Mouse (Mus musculus): ENCODE results near the gene P4htm. TPM values are rescaled to one million over a fixed set of nuclear protein-coding genes. Genes with fewer than 3 reads are reported as not detected.
A peak's percentile ranks its signal among the peaks of the same experiment; 100 is the strongest.

Gene P4htm
- total and polyA plus RNA-seq, 2 experiments from 2014 or later: 17.7 to 18.7 TPM

DNA sequence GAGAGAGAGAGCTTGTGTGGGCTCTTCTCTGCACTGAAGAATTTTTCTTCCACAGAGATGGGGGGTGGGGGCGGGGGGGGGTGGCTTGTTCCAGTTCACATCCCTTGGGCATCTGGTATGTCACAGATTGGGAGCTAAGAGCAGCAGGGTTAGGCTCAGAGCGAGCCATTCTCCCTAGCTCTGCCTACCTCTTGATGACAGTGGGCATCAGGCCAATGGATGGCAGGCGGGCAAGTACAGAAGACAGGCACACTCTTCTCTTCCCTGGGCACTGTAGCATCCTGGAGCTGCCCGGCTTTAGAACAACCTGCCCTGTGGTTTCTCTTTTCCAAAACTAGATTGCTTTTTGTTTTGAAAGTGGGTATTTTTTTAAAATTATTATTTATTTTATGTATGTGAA lies 6.0 kb downstream of the P4htm start:
- no peak overlapping the region for H3K27ac ChIP-seq (ENCODE audit: low read depth)
- no peaks in the 10 kb centered on the region for H3K9me3 ChIP-seq (replicated peaks; ENCODE audit: control insufficient read depth, low read length)
- no peaks in the 10 kb centered on the region for H3K27me3 ChIP-seq (ENCODE audit: control insufficient read depth, insufficient read depth, low read length)
- ATAC-seq (ENCODE audit: insufficient read depth, low read depth) (no peak), DNase-seq (ENCODE audit: low spot score) (no peak)
- 0 out of 2 replicates have a peak, but pooled peaks cover 3% of the 10 kb centered on the region for H3K36me3 ChIP-seq (replicated peaks; ENCODE audit: control insufficient read depth, insufficient read depth, low read length)
- WGBS: 72% methylated on average over 4 of the region's 4 CpGs
- no peak overlapping the region for H3K4me2 ChIP-seq (ENCODE audit: low read depth, low read length)
- H3K4me3 ChIP-seq (ENCODE audit: low read depth, low read length): no peak overlapping the region
- no peak for TF ChIP-seq CTCF (IDR thresholded peaks at IDR 0.05; ENCODE audit: low read depth)
- TF ChIP-seq EP300 (IDR thresholded peaks at IDR 0.05; ENCODE audit: low read depth): no peak
- H3K9ac ChIP-seq (replicated peaks; ENCODE audit: low read depth, low read length): no peak overlapping the region
- H3K4me1 ChIP-seq (ENCODE audit: control insufficient read depth, insufficient read depth): peaks cover 32% of the 10 kb centered on the region

DNA sequence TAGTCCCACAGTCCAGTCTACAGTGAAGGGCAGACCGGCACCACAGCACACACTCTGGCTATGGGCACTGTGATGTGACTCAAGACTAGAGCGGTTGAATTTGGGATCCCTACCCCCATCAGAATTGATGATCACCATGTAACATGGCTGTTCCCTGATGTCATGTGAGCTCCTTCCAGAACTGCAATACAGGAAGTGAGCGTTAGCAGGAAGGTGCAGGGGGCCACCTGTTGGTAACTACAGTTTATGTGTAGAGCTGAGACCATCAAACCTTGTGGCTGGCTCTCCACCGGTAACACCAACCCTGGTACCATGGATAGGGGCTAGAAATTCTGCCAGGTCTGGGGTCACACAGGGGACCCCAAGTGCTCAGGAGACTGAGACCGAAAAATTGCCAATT lies 8.2 kb downstream of the P4htm start:
- H3K4me2 ChIP-seq (ENCODE audit: low read depth, low read length): no peak overlapping the region
- DNase-seq (ENCODE audit: low spot score) (no peak), ATAC-seq (ENCODE audit: insufficient read depth, low read depth) (no peak)
- TF ChIP-seq EP300 (IDR thresholded peaks at IDR 0.05; ENCODE audit: low read depth) (no peak), CTCF (IDR thresholded peaks at IDR 0.05; ENCODE audit: low read depth) (peak; percentile 34)
- no peak overlapping the region for H3K27ac ChIP-seq (ENCODE audit: low read depth)
- WGBS: 75% methylated on average over 5 of the region's 5 CpGs
- H3K4me3 ChIP-seq (ENCODE audit: low read depth, low read length): no peak overlapping the region
- H3K36me3 ChIP-seq (replicated peaks; ENCODE audit: control insufficient read depth, insufficient read depth, low read length): 0 out of 2 replicates have a peak, but pooled peaks cover 3% of the 10 kb centered on the region
- no peaks in the 10 kb centered on the region for H3K9me3 ChIP-seq (replicated peaks; ENCODE audit: control insufficient read depth, low read length)
- H3K9ac ChIP-seq (replicated peaks; ENCODE audit: low read depth, low read length): no peak overlapping the region
- no peaks in the 10 kb centered on the region for H3K27me3 ChIP-seq (ENCODE audit: control insufficient read depth, insufficient read depth, low read length)
- peaks cover 26% of the 10 kb centered on the region for H3K4me1 ChIP-seq (ENCODE audit: control insufficient read depth, insufficient read depth)

DNA sequence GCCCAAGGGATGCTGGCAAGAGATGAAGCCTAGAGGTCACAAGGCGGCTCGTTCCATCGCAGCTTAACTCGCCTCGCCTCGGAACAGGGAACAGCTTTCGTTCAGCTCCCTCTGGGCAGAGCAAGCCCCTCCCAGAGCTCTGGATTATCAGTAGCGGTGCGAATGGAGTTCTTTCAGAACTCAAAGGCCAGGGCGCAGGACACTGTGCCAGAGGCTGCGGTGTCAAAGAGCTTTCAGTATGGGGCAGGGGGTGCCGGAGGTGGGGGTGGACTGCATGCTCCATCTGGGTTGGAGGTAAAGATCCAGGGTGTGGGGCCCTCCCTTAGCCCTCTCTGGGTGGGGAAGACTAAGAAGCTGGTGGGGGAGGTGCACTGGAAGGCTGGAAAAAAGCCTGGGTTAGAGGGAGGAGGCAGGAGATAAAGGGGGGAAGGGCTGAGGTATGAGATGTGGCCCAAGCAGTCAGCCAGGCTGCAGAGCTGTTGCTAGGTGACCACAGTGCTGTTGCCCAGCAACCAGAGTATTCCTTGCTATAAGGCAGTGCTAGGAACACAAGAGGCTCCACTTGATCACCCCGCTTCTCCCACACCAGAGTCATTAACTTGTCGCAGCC lies 9.8 kb downstream of the P4htm start:
- peak overlapping the region; percentile 36 for H3K4me3 ChIP-seq (ENCODE audit: low read depth, low read length)
- H3K4me2 ChIP-seq (ENCODE audit: low read depth, low read length): peak overlapping the region; percentile 59
- DNase-seq (ENCODE audit: low spot score) (peak; percentile 94), ATAC-seq (ENCODE audit: insufficient read depth, low read depth) (peak; percentile 95)
- H3K27ac ChIP-seq (ENCODE audit: low read depth): peak overlapping the region; percentile 88
- peaks cover 31% of the 10 kb centered on the region for H3K4me1 ChIP-seq (ENCODE audit: control insufficient read depth, insufficient read depth)
- no peaks in the 10 kb centered on the region for H3K9me3 ChIP-seq (replicated peaks; ENCODE audit: control insufficient read depth, low read length)
- H3K27me3 ChIP-seq (ENCODE audit: control insufficient read depth, insufficient read depth, low read length): no peaks in the 10 kb centered on the region
- no peak for TF ChIP-seq CTCF (IDR thresholded peaks at IDR 0.05; ENCODE audit: low read depth)
- no peak for TF ChIP-seq EP300 (IDR thresholded peaks at IDR 0.05; ENCODE audit: low read depth)
- WGBS: 6% methylated on average over 14 of the region's 14 CpGs
- peak overlapping the region; percentile 47; the same call in 1 of the 2 replicates for H3K9ac ChIP-seq (replicated peaks; ENCODE audit: low read depth, low read length)
- no peaks in the 10 kb centered on the region for H3K36me3 ChIP-seq (replicated peaks; ENCODE audit: control insufficient read depth, insufficient read depth, low read length)

DNA sequence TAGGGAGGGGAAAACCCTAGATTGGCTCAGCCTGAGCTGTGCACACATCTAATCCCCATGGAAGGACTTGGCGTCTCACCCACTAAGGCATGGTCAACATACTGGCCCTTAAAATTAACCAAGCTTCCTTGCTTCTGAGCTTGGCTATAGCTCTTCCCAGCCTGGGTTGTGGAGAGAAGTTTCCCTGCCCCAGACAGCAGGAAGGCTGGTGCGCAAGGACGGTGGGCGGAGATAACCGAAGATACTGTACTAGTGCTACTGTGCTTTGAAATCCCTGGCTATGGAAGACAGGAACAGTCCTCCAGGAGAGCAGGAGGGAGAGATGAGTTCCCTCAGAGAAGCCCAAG lies 18.1 kb downstream of the P4htm start:
- WGBS: 48% methylated on average over 5 of the region's 5 CpGs
- no peak for DNase-seq (ENCODE audit: low spot score)
- ATAC-seq (ENCODE audit: insufficient read depth, low read depth): no peak
- peak overlapping the region; percentile 84 for H3K27ac ChIP-seq (ENCODE audit: low read depth)
- H3K36me3 ChIP-seq (replicated peaks; ENCODE audit: control insufficient read depth, insufficient read depth, low read length): peaks cover 18% of the 10 kb centered on the region
- peak overlapping the region; percentile 87 for H3K9ac ChIP-seq (replicated peaks; ENCODE audit: low read depth, low read length)
- TF ChIP-seq CTCF (IDR thresholded peaks at IDR 0.05; ENCODE audit: low read depth): no peak
- H3K4me1 ChIP-seq (ENCODE audit: control insufficient read depth, insufficient read depth): peaks cover 22% of the 10 kb centered on the region
- no peak overlapping the region for H3K4me3 ChIP-seq (ENCODE audit: low read depth, low read length)
- H3K4me2 ChIP-seq (ENCODE audit: low read depth, low read length): peak overlapping the region; percentile 92
- H3K27me3 ChIP-seq (ENCODE audit: control insufficient read depth, insufficient read depth, low read length): no peaks in the 10 kb centered on the region
- H3K9me3 ChIP-seq (replicated peaks; ENCODE audit: control insufficient read depth, low read length): no peaks in the 10 kb centered on the region

DNA sequence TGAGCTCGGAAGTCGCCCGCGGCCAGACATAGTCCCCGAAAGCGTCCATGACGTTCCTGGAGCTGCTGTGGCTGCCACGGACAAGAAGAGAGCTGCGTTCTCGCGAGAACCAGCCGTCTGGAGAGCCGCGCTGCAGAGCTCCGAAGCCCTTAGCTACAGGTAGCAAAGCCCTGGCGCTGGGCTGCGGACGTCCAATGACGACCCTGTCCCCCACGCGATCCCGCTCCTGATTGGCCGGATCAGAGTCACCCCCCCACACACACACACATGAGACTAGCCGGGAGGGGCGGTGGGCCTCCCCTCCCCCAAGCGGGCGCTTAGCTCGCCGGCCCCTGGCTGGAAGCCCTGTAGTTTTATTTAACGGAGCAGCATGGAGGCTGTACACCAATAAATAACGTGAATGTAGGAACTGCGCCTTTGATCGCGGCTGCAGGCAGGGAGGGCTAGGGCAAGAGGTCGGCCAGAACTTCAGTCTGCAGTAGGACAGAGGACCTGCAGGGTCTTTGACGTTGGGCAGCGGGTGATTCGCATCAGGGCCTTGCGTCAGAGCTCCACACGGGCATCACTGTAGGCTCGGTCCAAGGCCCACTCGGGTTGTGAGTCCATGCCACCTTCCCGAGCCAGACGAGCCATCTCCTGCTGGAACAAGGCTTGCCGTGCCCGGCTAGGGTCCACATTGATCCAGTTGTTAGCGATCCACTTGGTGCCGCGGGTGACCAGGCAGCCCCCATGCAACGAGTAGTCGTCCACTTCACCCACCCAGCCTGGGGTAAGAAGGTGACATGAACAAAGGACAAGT lies 18.7 kb downstream of the P4htm start, which contains the start of gene Wdr6:
Gene Wdr6 (minus strand): TSS at position 195 of the 799 bp plus-strand sequence.
- WGBS: 6% methylated on average over 51 of the region's 51 CpGs
- H3K27ac ChIP-seq (ENCODE audit: low read depth): peak within 1 kb of the TSS; percentile 84

More for the DNA sequence above, 18.7 kb downstream of the P4htm start, which contains the start of gene Wdr6:
- no peaks in the 10 kb centered on the region for H3K9me3 ChIP-seq (replicated peaks; ENCODE audit: control insufficient read depth, low read length)
- peak within 1 kb of the TSS; percentile 71 for H3K4me3 ChIP-seq (ENCODE audit: low read depth, low read length)
- H3K27me3 ChIP-seq (ENCODE audit: control insufficient read depth, insufficient read depth, low read length): no peaks in the 10 kb centered on the region
- H3K9ac ChIP-seq (replicated peaks; ENCODE audit: low read depth, low read length): peak within 1 kb of the TSS; percentile 87
- H3K4me1 ChIP-seq (ENCODE audit: control insufficient read depth, insufficient read depth): peaks cover 22% of the 10 kb centered on the region
- DNase-seq (ENCODE audit: low spot score) (peak; percentile 96), ATAC-seq (ENCODE audit: insufficient read depth, low read depth) (peak; percentile 96)
- peak within 1 kb of the TSS; percentile 92 for H3K4me2 ChIP-seq (ENCODE audit: low read depth, low read length)
- TF ChIP-seq CTCF (IDR thresholded peaks at IDR 0.05; ENCODE audit: low read depth) (no peak), EP300 (IDR thresholded peaks at IDR 0.05; ENCODE audit: low read depth) (peak; percentile 98)
- peaks cover 18% of the 10 kb centered on the region for H3K36me3 ChIP-seq (replicated peaks; ENCODE audit: control insufficient read depth, insufficient read depth, low read length)
